Mouse (Mus musculus) cerebellum, postnatal 10 days (tissue): Measurements from ENCODE around the gene Dnah11.
A peak's percentile ranks its signal among the peaks of the same experiment; 100 is the strongest.

Source experiments
- DNase-seq, 2 experiments: peaks; one replicate each; pipeline ENCODE4 v3.0.0; 2021; ENCODE audit warnings: mixed read lengths in 2 of 2

Gene Dnah11

GRCm38 (mm10) chr12:118198386-118199093, at the start of gene Dnah11:
Dnah11 (minus strand) TSS chr12:118199043.
- peak; percentile 81 to 86 for DNase-seq

DNA sequence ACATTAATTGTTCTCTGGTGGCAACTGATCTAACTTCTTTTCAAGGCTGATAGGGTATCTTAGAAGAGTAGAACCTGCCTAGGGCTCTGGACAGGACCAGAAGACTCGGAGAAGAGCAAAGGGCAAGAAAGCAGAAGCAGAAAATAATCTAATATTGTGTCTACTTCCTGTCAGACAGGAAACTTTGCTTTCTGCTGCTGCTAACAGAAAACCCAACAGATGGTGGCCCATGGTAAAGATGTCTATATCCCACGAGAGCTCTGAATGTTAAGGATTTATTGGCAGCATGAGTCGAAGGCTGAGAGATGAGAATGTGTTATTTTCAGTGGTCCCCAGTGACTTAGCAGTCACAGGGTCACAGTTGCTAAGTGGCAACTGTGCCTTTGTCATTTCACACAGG, 22.3 kb upstream of the Dnah11 start:
- DNase-seq = no peak

DNA sequence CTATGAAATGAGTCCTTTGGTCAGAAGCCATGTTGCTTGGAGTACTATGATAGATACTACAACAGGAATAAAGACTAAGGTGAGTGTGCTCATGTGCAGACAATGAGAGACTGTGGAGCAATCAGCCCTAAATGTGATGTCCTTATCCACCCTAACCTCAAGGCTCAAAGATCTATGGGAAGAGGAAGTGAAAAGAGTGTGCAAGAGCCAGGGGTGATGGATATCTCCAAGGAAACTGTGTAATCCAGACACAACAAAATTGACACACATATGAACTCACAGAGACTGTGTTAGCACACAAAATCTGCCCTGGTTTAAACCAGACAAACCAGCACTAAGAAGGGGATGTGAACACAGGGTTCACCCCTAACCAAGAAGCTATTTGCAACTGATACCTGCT, 21.2 kb upstream of the Dnah11 start:
- no peak for DNase-seq

GRCm38 (mm10) chr12:118212163-118212562, 13.3 kb upstream of the Dnah11 start:
- DNase-seq = no peak

DNA sequence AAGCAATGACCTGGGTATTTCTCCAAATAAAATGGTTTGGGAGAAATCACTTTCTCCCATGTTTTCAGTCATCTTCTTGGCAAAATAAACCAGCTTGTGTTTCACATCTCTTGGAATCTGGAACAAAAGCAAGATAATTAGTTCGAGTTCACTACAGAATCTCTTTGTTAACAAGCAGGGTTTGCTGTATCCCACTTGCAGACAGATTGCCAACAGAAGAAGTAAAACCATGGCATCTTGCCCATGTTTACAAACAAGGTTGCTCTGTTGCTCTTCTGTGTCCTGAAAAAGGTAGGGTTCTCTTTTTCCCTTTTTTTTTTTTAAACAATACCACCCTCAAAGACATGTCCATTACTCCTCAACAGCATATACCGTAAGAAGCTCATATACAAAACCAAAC, 2.3 kb downstream of the Dnah11 start:
- DNase-seq = peak in 1 of 2 experiments; percentile 17

GRCm38 (mm10) chr12:118189535-118189934, 9.3 kb downstream of the Dnah11 start:
- DNase-seq = no peak

DNA sequence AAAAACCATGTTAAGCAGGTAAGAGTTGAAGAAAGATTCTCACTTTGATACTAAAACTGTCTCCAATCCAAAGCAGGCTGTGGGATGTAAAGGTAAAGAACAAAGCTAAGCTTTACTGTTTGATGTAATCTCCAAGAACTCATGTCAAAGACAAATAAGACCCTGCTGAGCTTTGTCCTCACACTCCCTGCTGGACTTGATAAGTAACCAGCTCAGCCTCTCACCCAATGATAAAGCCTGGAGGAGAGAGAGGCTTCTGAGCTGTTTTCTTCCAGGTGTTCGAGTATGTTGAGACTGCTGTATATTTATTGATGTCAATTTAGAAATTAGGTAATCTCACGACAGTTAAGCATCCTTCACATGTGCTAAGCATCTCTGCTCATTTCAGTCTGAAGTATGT, 11.2 kb downstream of the Dnah11 start:
- DNase-seq = no peak

DNA sequence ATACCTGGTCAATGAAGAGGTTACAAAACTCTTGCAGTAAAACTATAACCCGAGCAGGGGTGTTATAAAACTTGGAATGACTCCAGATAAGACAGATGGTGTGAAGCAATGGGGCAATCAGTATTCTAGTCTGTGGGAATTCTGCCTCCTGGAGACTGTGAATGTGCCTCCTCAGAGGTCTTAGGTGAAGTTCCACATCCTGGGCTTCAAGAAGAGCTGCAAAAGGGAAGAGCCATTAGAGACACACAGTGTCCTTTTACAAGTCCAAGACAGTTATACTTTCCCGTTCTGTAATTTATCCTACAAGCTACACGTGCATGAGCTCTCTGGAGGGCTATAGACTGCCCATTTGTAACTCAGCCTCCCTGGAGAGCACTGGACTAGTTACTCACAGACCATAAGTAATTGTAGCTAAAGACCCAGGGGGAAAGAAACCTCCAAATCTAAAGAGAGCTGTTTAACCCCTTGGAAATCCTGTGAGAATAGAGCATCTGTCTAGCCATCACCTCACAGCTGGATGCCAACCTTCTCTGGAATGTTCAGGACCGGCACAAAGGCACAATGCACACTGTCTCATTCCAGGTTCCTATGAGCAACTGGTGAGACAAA, 11.9 kb downstream of the Dnah11 start:
- DNase-seq = peak; percentile 12 to 20

DNA sequence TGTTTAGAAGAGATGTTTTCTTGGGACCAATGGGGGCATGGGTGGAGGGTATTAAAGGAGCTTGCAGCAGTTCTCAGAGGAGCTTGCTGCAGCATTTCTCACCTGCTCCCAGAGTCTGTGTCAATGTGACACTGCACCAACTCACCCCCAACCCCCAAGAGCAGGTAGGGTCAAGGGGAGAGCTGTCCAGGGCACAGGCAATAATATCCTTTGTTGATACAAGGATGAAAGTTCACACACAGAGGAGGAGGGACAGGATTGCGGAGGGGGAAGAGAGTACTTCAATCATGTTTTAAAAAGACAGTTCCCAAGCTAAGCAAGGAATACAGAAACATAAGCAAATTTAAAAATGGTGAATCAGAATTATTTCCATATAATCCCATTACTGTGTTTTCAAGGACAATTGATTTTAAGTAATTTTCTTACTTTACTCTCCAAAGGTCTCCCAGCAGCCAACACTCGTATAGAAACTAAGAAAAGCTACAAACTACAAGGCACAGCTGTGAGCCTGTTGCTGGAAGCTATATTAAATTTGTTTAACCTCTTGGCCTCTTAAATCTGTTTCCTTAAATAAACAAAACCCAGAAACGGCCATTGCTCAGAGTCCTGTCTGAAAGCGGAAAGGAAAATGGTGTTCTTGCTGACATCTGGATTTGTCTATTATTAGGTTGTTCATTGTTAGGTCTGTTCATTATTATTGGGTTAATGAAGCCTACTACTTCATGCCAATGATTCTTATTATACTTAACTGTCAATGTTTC, 12.5 kb downstream of the Dnah11 start:
- DNase-seq = no peak

DNA sequence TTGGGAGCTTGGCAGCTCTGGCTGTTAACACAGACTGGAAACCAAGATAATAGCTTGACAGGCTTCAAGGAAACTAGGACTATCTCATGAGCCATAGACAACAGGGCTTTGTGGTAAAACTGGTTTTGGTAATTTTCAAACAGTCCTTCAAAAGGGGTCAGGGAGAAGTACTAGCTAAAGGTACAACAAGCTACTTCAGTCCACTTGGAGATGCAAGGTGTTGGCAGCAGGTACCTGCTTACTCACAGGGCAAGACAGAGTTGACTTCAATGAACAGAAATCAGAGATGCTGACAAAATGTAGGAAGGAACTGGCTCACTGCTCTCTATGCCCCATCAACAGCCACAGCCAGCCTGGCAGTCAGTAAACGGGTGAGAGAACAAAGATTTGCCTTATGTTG, 14.1 kb downstream of the Dnah11 start:
- no peak for DNase-seq

DNA sequence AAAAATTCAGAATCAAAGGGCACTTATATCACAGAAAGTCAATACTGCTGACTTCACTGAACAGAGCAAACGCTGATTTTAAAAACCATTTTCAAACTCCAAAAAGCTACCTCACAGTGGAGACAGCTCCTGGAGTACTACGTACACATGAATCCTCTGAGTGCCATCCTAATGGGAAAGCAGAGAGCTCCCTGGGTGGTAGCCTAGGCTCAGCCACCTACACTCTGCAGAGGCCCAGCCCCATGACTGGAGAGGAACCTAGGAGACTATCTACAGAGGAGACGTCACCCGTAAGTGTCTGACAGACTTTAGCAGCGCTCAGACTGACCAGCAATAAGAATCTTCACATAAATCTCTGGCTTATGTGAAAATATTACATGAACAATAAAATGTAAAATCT, 21.1 kb downstream of the Dnah11 start:
- no peak for DNase-seq

- DNase-seq = no peak
Measured at GRCm38 (mm10) chr12:118164785-118165184, 34.1 kb downstream of the Dnah11 start.

DNA sequence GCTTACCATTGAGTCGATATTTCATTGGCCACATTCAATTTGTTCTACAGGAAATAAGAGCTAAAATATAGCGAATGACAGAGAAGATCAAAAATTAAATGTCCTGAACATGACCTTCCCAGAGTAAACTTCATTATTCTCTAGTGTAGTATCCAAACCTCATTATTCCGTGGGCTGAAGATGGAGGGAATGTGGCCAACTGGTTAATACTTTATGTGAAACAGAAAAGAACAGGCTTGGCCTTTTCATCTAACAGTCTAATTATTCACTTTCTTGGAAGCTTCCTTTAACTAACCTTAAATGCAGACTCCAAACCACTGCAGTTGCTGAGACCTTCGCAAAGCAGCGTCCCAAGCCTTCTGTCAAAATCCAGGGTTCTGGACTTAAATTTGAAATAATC, 41.9 kb downstream of the Dnah11 start:
- no peak for DNase-seq

DNA sequence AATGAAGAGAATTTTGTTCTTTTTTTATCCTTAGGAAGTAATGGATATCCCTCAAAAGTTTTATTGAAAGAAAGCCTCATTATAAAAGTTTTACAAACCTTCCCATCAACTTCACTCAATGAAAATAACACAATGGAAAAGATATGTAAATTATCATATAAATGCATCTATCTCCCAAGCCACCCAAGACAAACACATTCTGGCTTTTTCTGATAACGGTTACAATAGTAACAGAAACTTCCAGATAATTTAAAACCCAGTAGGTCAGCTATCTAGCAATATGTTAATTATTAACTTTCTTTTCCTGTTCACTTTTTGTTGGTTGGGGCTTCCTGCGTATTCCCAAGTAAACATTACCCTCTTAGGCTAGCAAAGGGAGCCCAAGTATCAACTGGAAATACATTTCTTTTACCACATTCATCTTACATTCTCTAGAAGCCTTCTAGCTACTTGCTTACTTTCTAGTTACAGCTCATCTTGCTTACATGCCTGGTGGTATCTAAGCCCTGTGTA, 51.3 kb downstream of the Dnah11 start:
- no peak for DNase-seq

- DNase-seq = no peak
Measured at GRCm38 (mm10) chr12:118128116-118128515, 70.7 kb downstream of the Dnah11 start.

DNA sequence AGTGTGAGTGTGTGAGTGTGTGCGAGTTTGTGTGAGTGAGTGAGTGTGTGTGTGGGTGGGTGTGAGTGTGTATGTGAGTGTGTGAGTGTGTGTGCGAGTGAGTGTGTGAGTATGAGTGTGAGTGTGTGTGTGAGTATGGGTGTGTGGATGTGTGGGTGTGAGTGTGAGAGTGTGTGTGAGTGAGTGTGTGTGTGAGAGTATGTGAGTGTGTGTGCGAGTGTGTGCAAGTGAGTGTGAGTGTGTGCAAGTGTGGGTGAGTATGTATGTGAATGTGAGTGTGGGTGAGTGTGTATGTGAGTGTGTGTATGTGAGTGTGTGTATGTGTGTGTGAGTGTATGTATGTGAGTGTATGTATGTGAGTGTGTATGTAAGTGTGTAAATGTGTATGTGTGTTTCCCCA, 79.2 kb downstream of the Dnah11 start:
- DNase-seq = no peak

DNA sequence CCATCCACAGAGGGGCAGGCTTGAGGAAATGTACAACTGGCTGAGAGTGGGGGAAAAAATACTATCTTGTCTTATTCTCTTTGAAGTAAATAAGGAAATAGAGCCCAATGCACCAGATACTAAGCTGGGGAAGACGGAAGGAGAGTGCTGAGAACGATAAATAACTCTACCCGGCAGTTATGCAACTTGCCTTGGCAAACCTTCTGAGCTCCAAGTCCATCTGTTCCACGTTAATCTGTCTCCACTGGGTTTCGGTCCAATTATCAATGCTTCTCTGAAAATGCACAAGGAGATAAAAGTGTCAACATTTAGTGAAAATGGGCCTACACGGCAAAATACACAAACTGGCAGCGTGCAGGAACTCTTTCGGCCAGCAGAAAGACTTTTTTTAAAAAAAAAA, 86.2 kb downstream of the Dnah11 start:
- peak; percentile 56 to 61 for DNase-seq

- no peak for DNase-seq
Measured at GRCm38 (mm10) chr12:118111896-118112295, 86.9 kb downstream of the Dnah11 start.

GRCm38 (mm10) chr12:118107719-118108118, 91.1 kb downstream of the Dnah11 start:
- DNase-seq = no peak

DNA sequence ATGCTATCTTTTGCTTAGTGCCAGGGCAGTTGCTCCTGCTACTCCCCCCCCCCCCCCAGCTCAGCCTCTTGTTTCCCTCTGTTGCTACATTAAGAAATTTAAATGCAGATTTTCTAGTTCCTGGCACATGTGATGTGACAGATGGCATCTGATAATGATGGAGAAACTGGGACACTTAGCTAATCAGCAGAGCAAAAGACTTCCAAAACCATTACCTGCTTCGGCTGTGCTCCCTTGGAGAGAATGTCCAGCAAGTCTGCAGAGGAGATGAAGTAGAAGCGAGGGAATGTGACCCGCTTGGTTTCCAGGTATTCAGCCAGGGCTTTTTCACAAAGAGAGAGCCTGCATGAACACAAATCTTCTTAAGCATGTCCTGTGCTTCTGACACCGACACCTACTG, 94.3 kb downstream of the Dnah11 start:
- DNase-seq = peak; percentile 69 to 75

DNA sequence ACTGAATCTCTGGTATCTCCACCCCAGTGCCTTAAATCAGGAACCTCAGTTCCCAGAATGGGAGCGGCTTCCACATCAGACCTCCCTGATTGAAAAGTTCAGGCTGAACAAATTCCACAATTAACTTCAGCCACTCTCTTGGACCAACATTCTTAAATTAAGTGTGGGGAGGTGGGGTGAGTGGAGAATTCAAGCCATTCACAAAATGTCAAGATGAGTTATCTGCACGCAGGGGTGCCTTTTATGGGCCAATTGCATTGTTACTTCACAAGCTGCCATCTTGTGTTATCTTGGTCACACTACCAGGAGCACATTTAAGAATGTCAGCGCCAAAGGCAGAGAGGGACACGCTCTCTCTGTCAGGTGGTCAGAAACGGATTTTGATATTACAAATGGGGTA, 99.1 kb downstream of the Dnah11 start:
- no peak for DNase-seq

DNA sequence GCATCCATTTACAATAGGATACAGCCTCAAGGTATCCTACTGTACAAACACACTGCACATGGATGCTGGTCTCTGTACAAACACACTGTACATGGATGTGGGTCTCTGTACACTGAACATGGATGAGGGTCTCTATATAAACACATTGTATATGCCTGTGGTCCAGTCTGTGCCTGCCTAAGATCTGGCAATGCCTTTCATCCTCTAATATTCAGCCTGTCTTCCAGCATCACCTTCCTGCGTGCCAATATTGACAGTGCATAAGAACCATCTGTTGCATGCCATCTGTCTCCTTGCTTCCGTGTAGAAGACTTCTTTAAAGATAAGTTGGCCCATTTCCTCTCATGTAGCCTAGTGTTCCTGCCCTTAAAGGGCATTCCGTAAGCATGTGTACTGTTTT, 100.6 kb downstream of the Dnah11 start:
- DNase-seq = peak; percentile 61 to 69

GRCm38 (mm10) chr12:118094946-118095345, 103.9 kb downstream of the Dnah11 start:
- no peak for DNase-seq

GRCm38 (mm10) chr12:118085291-118085690, 113.6 kb downstream of the Dnah11 start:
- peak; percentile 54 to 58 for DNase-seq
